Mouse (Mus musculus): Measurements from ENCODE around the gene Aff3.

DNA sequence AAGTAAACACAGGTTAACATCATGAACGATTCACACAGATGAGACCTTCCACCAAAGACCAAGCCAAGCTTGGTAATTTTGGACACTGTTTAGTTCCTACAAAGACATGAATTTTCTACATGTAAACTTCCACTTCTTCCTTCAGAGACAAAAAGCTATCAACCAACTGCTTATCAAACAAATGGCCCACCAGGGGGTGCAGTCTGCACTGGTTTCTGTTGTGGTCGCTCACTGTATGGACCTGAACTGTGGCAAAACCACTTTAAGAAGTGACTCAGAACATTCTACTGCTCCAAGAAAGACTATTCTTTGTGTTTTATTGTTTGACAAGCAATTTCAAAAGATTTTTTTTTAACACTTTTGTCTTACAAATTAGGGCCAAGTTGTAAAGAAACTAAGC is 271.8 kb downstream of the Aff3 start:
- TF ChIP-seq EP300 (IDR thresholded peaks at IDR 0.05; ENCODE audit: low read depth) (no peak), CTCF (IDR thresholded peaks at IDR 0.05; ENCODE audit: low read depth) (peak; percentile 82)

All from heart, postnatal 0 days (tissue).